Mouse (Mus musculus) cerebellum, adult 2 months (tissue): ENCODE results near the gene Sirt7. TPM values are rescaled to one million over a fixed set of nuclear protein-coding genes. Genes with fewer than 3 reads are reported as not detected.

Experiments
- DNase-seq, 2 experiments: peaks; one replicate each; pipeline ENCODE4 v3.0.0; 2021
- H3K27ac ChIP-seq: fragments of 200-500 bp; 2 replicates; pipeline ENCODE4 v1.5.1; 2012; ENCODE audit warnings: low read length, control low read depth, inconsistent platforms; ENCODE audit not compliant: insufficient read depth
- H3K27me3 ChIP-seq: fragments of 200-500 bp; 2 replicates; pipeline ENCODE4 v1.6.1; 2012; ENCODE audit warnings: inconsistent platforms, mild to moderate bottlenecking, low read length, moderate library complexity; ENCODE audit not compliant: control insufficient read depth, insufficient read depth
- H3K4me1 ChIP-seq: fragments of 200-500 bp; 2 replicates; pipeline ENCODE4 v1.6.1; 2011; ENCODE audit warnings: low read length; ENCODE audit not compliant: control insufficient read depth, insufficient read depth
- H3K4me3 ChIP-seq: fragments of 200-500 bp; replicated peaks from 2 replicates; pipeline ENCODE3; 2011; ENCODE audit warnings: mild to moderate bottlenecking, low read depth, low read length, control low read depth; ENCODE audit not compliant: insufficient read depth
- CTCF ChIP-seq: fragments of 200-500 bp; IDR thresholded peaks from 2 replicates; pipeline ENCODE4 v1.5.1; 2011; ENCODE audit warnings: low read depth, mild to moderate bottlenecking, control low read depth, low read length, moderate library complexity, borderline replicate concordance; ENCODE audit not compliant: insufficient read depth
- POLR2A ChIP-seq: fragments of 200-500 bp; IDR thresholded peaks from 2 replicates; pipeline ENCODE4 v1.6.1; 2011; ENCODE audit warnings: low read length, control low read depth, borderline replicate concordance; ENCODE audit not compliant: insufficient read depth
- WGBS: fragments of 180-500 bp; shearing (Covaris S2); methylation state at CpG from one replicate; pipeline ENCODE4 v1.1.7; 2018; 5-methylcytosine and 5-hydroxymethylcytosine counted together
- polyA plus RNA-seq: library from polyadenylated mRNA; depleted of rRNA; stranded (reverse); fragments of >200 nt; gene quantifications from 2 replicates; pipeline ENCODE4 v1.2.3, GENCODE M21; 2012; rRNA removed

The Sirt7 gene
- polyA plus RNA-seq, 1 experiment: 80.5 TPM

DNA sequence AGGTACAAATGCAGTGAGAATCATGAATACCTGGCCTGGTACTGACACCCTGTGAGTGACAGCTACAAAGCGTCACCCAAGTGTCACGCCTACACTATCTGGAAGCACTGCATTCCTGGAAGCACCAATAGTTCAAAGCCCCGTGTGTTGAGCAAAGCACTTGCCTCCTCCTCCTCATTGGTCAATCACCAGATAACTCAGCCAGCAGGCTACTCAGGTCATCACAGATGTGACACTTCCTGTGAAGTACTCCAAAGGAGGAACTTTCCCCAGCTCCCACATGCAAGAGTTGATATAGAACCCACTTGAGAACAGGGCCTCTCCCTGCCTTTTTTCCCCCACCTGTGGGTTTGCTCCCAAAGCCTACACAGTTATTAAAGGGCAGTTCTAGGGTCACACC, 53.9 kb downstream of the Sirt7 start:
- TF ChIP-seq POLR2A (no peak), CTCF (no peak)
- no peak for DNase-seq
- no peak overlapping the region for H3K4me3 ChIP-seq
- 86% methylated on average over 3 of the region's 3 CpGs for WGBS
- no peaks in the 10 kb centered on the region for H3K4me1 ChIP-seq
- H3K27me3 ChIP-seq: no peaks in the 10 kb centered on the region
- no peak overlapping the region for H3K27ac ChIP-seq

Other genes with a start within 250 kb of the Sirt7 start
- 34.4 and 34.8 TPM in 2 replicates for gene Faap100, start 246.5 kb downstream of the Sirt7 start, polyA plus RNA-seq
- 54.2 and 56.3 TPM in 2 replicates for gene Nploc4, start 187.5 kb downstream of the Sirt7 start, polyA plus RNA-seq
- 0.05 and 0.06 TPM in 2 replicates for gene Tspan10, start 182.6 kb downstream of the Sirt7 start, polyA plus RNA-seq
- gene Pde6g, start 171.7 kb downstream of the Sirt7 start, polyA plus RNA-seq: 1.5 and 1.6 TPM in 2 replicates
- gene Oxld1, start 167.2 kb downstream of the Sirt7 start, polyA plus RNA-seq: 15.5 and 20.0 TPM in 2 replicates
- 27.3 and 28.3 TPM in 2 replicates for gene Ccdc137, start 167.1 kb downstream of the Sirt7 start, polyA plus RNA-seq
- 42.7 and 56.5 TPM in 2 replicates for gene Arl16, start 157.6 kb downstream of the Sirt7 start, polyA plus RNA-seq
- 108 and 119 TPM in 2 replicates for gene Mrpl12, start 140.6 kb downstream of the Sirt7 start, polyA plus RNA-seq
- 38.9 and 39.3 TPM in 2 replicates for gene Slc25a10, start 133.4 kb downstream of the Sirt7 start, polyA plus RNA-seq
- gene Gcgr, start 94.5 kb downstream of the Sirt7 start, polyA plus RNA-seq: 1.8 and 2.1 TPM in 2 replicates
- 159 and 168 TPM in 2 replicates for gene Mcrip1, start 75.5 kb downstream of the Sirt7 start, polyA plus RNA-seq
- not detected in 2 replicates for gene Ppp1r27, start 74.1 kb downstream of the Sirt7 start, polyA plus RNA-seq
- gene P4hb, start 52.0 kb downstream of the Sirt7 start, polyA plus RNA-seq: 98.4 and 105 TPM in 2 replicates
- 288 and 305 TPM in 2 replicates for gene Arhgdia, start 43.6 kb downstream of the Sirt7 start, polyA plus RNA-seq
- 42.6 and 51.8 TPM in 2 replicates for gene Alyref, start 26.9 kb downstream of the Sirt7 start, polyA plus RNA-seq
- gene Anapc11, start 26.8 kb downstream of the Sirt7 start, polyA plus RNA-seq: 168 and 178 TPM in 2 replicates
- gene Npb, start 16.8 kb downstream of the Sirt7 start, polyA plus RNA-seq: 4.7 and 5.6 TPM in 2 replicates
- gene Pcyt2, start 7.3 kb downstream of the Sirt7 start, polyA plus RNA-seq: 401 and 403 TPM in 2 replicates
- gene Mafg, start 8.4 kb upstream of the Sirt7 start, polyA plus RNA-seq: 60.5 and 65.3 TPM in 2 replicates
- 2.1 and 2.3 TPM in 2 replicates for gene Pycr1, start 18.5 kb upstream of the Sirt7 start, polyA plus RNA-seq
- 3.3 and 4.5 TPM in 2 replicates for gene Myadml2, start 22.9 kb upstream of the Sirt7 start, polyA plus RNA-seq
- 5.9 TPM in 2 replicates for gene Notum, start 35.9 kb upstream of the Sirt7 start, polyA plus RNA-seq
- 56.1 and 59.4 TPM in 2 replicates for gene Aspscr1, start 47.7 kb upstream of the Sirt7 start, polyA plus RNA-seq
- gene Cenpx, start 88.5 kb upstream of the Sirt7 start, polyA plus RNA-seq: 40.1 and 43.0 TPM in 2 replicates
- gene Lrrc45, start 88.7 kb upstream of the Sirt7 start, polyA plus RNA-seq: 86.6 and 96.0 TPM in 2 replicates
- gene Rac3, start 96.2 kb upstream of the Sirt7 start, polyA plus RNA-seq: 66.1 and 67.0 TPM in 2 replicates
- gene Dcxr, start 102.0 kb upstream of the Sirt7 start, polyA plus RNA-seq: 36.4 and 36.5 TPM in 2 replicates
- gene Cbr2, start 106.9 kb upstream of the Sirt7 start, polyA plus RNA-seq: 1.9 and 3.1 TPM in 2 replicates
- gene Hmga1b, start 137.6 kb upstream of the Sirt7 start, polyA plus RNA-seq: 2.5 and 3.1 TPM in 2 replicates
- gene Rfng, start 159.0 kb upstream of the Sirt7 start, polyA plus RNA-seq: 106 and 113 TPM in 2 replicates
- 238 and 248 TPM in 2 replicates for gene Gps1, start 159.0 kb upstream of the Sirt7 start, polyA plus RNA-seq
- gene Dus1l, start 171.2 kb upstream of the Sirt7 start, polyA plus RNA-seq: 47.4 and 52.3 TPM in 2 replicates
- 246 and 274 TPM in 2 replicates for gene Fasn, start 199.3 kb upstream of the Sirt7 start, polyA plus RNA-seq